Mouse (Mus musculus) fibroblast of lung, adult 2 months (primary cell): ENCODE measurements around the gene Klk1b26.
"Not testable (repeated sequence)": the region's sequence is repeated elsewhere in the genome, so short reads cannot be mapped to it uniquely, and the experiment has no call there.

ENCODE experiments used
- DNase-seq: peaks from one replicate; pipeline ENCODE4 v3.0.0-alpha.2; 2011; ENCODE audit warnings: low read depth

The Klk1b26 gene

DNA sequence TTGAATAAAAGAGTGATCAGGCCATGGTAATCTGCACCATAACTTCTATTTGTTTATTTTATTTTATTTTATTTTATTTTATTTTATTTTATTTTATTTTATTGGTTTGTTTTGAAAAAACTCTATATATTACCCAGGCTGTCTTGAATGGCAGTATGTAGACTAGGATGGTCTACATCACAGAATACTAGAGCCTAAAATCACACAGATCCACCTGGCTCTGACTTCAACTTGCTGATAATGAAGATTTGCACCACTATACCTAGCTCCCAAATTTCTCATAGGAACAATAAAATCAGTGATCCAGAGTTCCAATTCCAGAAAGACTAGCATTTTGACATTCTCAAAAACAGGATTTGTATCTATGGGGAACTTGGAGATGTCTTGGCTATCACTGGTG, at the start of gene Klk1b26:
Gene Klk1b26 (plus strand): TSS at position 301 of the 400 bp plus-strand sequence.
- not testable (repeated sequence) for DNase-seq

DNA sequence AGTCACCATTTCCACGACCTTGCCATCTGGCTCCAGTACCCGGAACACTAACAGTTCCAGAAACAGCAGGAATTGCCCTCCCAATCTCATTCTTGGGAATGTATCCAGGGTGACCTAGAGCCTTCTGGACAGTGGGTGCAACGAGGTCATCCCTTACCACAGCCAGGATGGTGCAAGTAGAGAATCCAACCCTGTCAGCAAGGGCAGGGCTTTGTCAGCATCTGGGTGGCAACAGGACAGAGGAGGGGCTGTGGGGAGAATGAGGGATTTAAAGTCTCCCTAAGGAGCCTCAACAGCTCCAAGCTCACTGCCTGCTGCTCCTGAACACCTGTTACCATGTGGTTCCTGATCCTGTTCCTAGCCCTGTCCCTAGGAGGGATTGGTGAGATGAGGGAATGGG, 45.5 kb upstream of the Klk1b26 start, which contains the start of gene Klk1b1:
Gene Klk1b1 (plus strand): TSS at position 301 of the 400 bp plus-strand sequence.
- DNase-seq: no peak

DNA sequence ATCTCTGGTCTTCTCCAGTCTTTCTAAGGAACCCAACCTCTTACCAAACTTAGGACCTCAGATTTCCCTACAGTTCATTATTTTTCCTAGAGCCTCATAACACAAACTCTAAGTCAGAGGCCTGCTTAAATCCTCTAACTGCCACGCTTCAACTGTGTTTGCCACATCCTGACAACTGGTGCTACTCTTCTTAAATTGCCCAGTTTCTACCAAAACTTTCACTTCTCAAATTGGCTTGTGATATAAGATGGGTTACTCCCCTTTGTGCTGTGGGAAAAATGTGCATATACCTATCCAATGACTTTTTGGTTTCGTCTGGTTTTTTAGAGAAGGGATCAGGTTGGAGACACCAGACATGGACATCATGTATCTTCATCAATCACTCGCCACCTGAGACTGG, 44.9 kb upstream of the Klk1b26 start:
- DNase-seq: no peak

DNA sequence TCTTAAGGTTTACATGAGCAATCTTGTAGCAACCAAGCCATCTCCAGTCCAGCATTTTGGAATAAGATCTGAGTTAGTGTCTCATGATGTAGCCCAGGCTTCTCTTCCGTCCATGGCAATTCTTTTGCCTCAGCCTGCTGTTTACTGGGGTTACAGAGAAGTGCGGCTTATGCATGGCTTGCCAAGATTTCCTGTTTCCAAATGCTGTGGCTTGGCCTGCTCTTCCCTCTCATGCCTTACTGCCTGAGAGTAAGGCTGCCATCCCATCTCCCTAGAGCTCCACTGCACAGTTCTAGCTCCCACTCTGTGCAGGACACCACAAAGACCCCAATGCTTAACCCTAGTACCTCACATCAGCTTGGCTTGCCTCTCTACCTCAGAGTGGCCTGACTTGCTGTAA, 44.4 kb upstream of the Klk1b26 start:
- DNase-seq: no peak

- DNase-seq: not testable (repeated sequence)
These were observed 36.2 kb upstream of the Klk1b26 start, which contains the start of gene Klk1b9 for GRCm38 (mm10) chr7:43975761-43976160. TSS of gene Klk1b9 (plus strand) at chr7:43976061.

GRCm38 (mm10) chr7:43985657-43986056, 26.3 kb upstream of the Klk1b26 start:
- no peak for DNase-seq

- not testable (repeated sequence) for DNase-seq
These were observed 17.1 kb upstream of the Klk1b26 start for GRCm38 (mm10) chr7:43994821-43995220.

GRCm38 (mm10) chr7:43995577-43995976, 16.4 kb upstream of the Klk1b26 start, which contains the start of gene Klk1b11:
TSS of gene Klk1b11 (plus strand) at chr7:43995877.
- not testable (repeated sequence) for DNase-seq

DNA sequence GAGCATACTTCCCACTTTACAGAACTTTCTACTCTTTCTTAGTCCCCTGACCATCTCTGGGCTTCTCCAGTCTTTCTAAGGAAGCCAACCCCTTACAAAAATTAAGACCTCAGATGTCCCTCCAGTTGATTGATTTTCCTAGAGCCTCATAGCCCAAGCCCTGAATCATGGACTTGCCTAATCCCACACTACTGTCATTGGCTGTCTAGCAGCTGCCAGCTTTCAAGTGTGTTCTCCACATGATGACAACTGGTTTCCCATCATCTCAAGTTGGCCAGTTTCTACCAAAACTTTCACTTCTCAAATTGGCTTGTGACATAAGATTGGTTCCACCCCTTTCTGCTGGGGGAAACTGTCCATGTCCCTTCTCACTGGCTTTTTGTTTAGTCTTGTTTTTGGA, 7.1 kb upstream of the Klk1b26 start:
- DNase-seq: no peak

DNA sequence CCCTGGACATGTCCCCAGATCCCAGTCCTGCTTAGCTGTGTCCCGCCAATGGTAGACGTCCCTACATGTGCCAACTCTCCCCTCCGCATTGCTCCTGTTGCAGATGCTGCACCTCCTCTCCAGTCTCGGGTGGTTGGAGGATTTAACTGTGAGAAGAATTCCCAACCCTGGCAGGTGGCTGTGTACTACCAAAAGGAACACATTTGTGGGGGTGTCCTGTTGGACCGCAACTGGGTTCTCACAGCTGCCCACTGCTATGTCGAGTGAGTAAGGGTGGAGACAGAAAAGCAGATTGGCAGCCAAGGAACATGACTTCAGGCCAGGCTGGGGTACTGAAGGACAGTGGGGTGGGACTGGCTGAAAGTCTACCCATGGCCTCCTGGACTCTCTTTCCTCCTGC, 2.7 kb downstream of the Klk1b26 start:
- not testable (repeated sequence) for DNase-seq

- no peak for DNase-seq
These were observed 3.1 kb downstream of the Klk1b26 start for GRCm38 (mm10) chr7:44015071-44015470.

GRCm38 (mm10) chr7:44051990-44052389, 40.0 kb downstream of the Klk1b26 start, which contains the start of gene Klk1b27:
TSS of gene Klk1b27 (plus strand) at chr7:44052290.
- not testable (repeated sequence) for DNase-seq
